Mouse (Mus musculus) intestine, embryonic 15.5 days (tissue): ENCODE results near the gene Wee1. TPM values are rescaled to one million over a fixed set of nuclear protein-coding genes. Genes with fewer than 3 reads are reported as not detected.
"Not testable (repeated sequence)": the region's sequence is repeated elsewhere in the genome, so short reads cannot be mapped to it uniquely, and the experiment has no call there.

Experiments used
- ATAC-seq: fragments of 200-750 bp; cut with Nextera tagmentation; 2 replicates; pipeline ENCODE4 v1.8.0; 2017; ENCODE audit warnings: moderate TSS enrichment, moderate library complexity
- H3K27ac ChIP-seq: fragments of 300-500 bp; sonication (generic); 2 replicates; pipeline ENCODE4 v1.5.1; 2015; ENCODE audit warnings: mild to moderate bottlenecking, inconsistent platforms
- H3K27me3 ChIP-seq: fragments of 300-500 bp; sonication (generic); replicated peaks from 2 replicates; pipeline ENCODE4 v1.6.1; 2015; ENCODE audit warnings: inconsistent platforms
- H3K36me3 ChIP-seq: fragments of 300-500 bp; sonication (generic); 2 replicates; pipeline ENCODE4 v1.6.1; 2015; ENCODE audit warnings: inconsistent platforms
- H3K4me1 ChIP-seq: fragments of 300-500 bp; sonication (generic); replicated peaks from 2 replicates; pipeline ENCODE4 v1.6.1; 2015; ENCODE audit warnings: inconsistent platforms
- H3K4me2 ChIP-seq: fragments of 300-500 bp; sonication (generic); replicated peaks from 2 replicates; pipeline ENCODE4 v1.6.1; 2015; ENCODE audit warnings: mild to moderate bottlenecking, inconsistent platforms
- H3K4me3 ChIP-seq: fragments of 300-500 bp; sonication (generic); replicated peaks from 2 replicates; pipeline ENCODE4 v1.5.1; 2015; ENCODE audit warnings: inconsistent platforms
- H3K9ac ChIP-seq: fragments of 300-500 bp; sonication (generic); 2 replicates; pipeline ENCODE4 v1.6.1; 2015; ENCODE audit warnings: inconsistent platforms
- H3K9me3 ChIP-seq: fragments of 300-500 bp; sonication (generic); 2 replicates; pipeline ENCODE4 v1.6.1; 2016; ENCODE audit warnings: inconsistent platforms
- WGBS: fragments of 180-500 bp; shearing (Covaris S2); methylation state at CpG from one replicate; pipeline ENCODE4 v1.1.7; 2015; 5-methylcytosine and 5-hydroxymethylcytosine counted together
- polyA plus RNA-seq: library from polyadenylated mRNA; unstranded; fragments of >200 nt; fragmentation: Nextera tagmentation; extraction: Ambion mirVana; gene quantifications from 2 replicates; pipeline ENCODE4 v1.2.1, GENCODE M21; 2015

Wee1 gene
- polyA plus RNA-seq, 1 experiment from 2014 or later: 31.1 TPM

DNA sequence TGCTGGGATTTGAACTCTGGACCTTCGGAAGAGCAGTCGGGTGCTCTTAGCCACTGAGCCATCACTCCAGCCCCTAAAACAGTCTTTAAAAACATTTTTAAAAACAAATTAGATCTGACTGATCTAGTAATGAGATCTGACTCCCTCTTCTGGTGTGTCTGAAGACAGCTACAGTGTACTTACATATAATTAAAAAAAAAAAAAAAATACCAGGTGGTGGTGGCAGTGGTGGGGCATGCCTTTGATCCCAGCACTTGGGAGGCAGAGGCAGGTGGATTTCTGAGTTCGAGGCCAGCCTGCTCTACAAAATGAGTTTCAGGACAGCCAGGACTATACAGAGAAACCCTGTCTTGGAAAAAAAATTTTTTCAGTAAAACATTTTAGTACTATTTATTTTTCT is 13.3 kb upstream of the Wee1 start:
- not testable (repeated sequence) for H3K27me3 ChIP-seq, ATAC-seq, H3K27ac ChIP-seq, H3K9ac ChIP-seq, H3K36me3 ChIP-seq, H3K9me3 ChIP-seq, H3K4me2 ChIP-seq, H3K4me3 ChIP-seq
- peaks cover 12% of the 10 kb centered on the region for H3K4me1 ChIP-seq
- WGBS: 89% methylated on average over 3 of the region's 3 CpGs

- Histone ChIP-seq H3K36me3 (no peaks in the 10 kb centered on the region), H3K27me3 (no peaks in the 10 kb centered on the region), H3K9me3 (no peaks in the 10 kb centered on the region), H3K4me3 (no peak overlapping the region), H3K27ac (peak overlapping the region; percentile 67), H3K9ac (no peak overlapping the region), H3K4me2 (peak overlapping the region; percentile 45), H3K4me1 (peaks cover 12% of the 10 kb centered on the region)
- ATAC-seq: peak; percentile 81
- WGBS: 7% methylated on average over 11 of the region's 11 CpGs
Observed at GRCm38 (mm10) chr7:110108967-110109610, 12.8 kb upstream of the Wee1 start.

GRCm38 (mm10) chr7:110110061-110110656 is 11.7 kb upstream of the Wee1 start:
- no peak for ATAC-seq

DNA sequence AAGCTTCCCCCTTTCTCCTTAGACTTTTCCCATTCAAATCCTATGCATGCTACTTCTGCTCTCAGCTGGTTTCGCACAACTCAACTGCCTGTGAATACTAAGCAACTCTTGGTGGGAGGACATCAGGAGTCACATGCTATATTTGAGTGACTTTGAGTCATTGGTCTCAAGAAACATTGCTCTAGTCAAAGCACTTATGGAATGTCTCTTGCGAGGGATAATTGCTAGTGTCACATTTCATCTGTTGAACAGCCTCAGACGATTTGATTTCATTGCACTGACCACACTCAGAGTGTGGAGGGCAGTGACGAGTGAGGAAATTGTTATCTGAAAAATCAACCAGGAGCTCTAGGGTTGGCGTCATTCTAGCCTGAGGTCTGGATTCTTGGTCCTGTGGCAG is 7.1 kb upstream of the Wee1 start:
- no peak for ATAC-seq
- Histone ChIP-seq H3K27me3 (no peaks in the 10 kb centered on the region), H3K27ac (no peak overlapping the region), H3K36me3 (no peaks in the 10 kb centered on the region), H3K4me1 (0 out of 2 replicates have a peak, but pooled peaks cover 5% of the 10 kb centered on the region), H3K4me2 (no peak overlapping the region), H3K4me3 (no peak overlapping the region), H3K9ac (no peak overlapping the region), H3K9me3 (no peaks in the 10 kb centered on the region)
- WGBS: 43% methylated on average over 5 of the region's 5 CpGs

More at GRCm38 (mm10) chr7:110110061-110110656, 11.7 kb upstream of the Wee1 start:
- Histone ChIP-seq H3K36me3 (no peaks in the 10 kb centered on the region), H3K4me1 (peaks cover 12% of the 10 kb centered on the region), H3K4me3 (no peak overlapping the region), H3K9me3 (no peaks in the 10 kb centered on the region), H3K4me2 (no peak overlapping the region), H3K27me3 (no peaks in the 10 kb centered on the region), H3K27ac (peak overlapping the region; percentile 33; the same call in 1 of the 2 replicates), H3K9ac (no peak overlapping the region)
- 20% methylated on average over 4 of the region's 4 CpGs for WGBS

DNA sequence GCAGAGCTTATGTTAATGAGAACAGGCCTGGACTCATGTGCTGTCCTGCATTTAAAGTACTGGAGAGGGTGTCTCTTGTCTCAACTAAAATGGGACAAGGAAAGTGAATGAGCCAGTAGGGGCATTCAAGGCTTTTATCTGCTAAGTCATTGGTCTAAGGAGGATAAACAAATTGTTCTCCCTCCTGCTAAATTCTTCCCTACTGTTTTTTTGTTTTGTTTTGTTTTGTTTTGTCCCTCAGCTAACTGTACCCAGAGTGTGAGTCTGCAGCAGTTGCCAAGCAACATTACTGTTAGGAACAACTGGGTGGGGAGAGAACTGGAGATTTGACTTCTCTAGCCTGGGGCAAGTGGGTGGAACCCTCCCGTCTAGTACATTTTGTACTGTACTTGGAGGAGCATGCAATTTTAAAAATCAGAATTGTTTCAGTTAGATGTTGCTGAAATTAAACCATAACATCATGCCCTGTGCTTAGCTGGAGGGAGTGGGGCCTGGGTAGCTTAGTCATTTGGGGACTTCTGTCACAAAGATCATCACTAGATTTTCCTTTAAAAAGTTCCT is 5.0 kb upstream of the Wee1 start:
- 0 out of 2 replicates have a peak, but pooled peaks cover 4% of the 10 kb centered on the region for H3K4me1 ChIP-seq
- H3K36me3 ChIP-seq: no peaks in the 10 kb centered on the region
- no peak overlapping the region for H3K4me2 ChIP-seq
- no peak overlapping the region for H3K4me3 ChIP-seq
- no peaks in the 10 kb centered on the region for H3K9me3 ChIP-seq
- no peaks in the 10 kb centered on the region for H3K27me3 ChIP-seq
- H3K27ac ChIP-seq: no peak overlapping the region
- no peak overlapping the region for H3K9ac ChIP-seq
- ATAC-seq: no peak
- WGBS: 45% methylated on average over 1 of the region's 1 CpGs

DNA sequence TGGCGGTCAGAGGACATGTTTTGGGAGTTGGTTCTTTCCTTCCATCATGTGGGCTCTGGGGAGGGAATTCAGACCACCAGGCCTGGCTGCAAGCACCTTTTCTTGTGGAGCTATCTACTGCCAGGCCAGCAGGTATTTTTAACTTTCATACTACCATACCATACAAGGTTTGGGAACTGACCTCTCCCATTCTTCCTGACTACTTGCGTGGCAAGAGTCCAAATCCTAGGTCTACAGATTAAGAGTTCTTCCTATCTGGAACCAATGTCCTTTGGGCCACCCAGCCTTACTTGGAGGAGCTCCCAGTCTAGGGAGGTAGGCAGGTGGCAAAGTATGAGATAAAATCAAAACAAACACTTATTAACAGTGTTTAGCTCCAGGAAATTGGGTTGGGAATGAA is 3.4 kb upstream of the Wee1 start:
- WGBS: 84% methylated on average over 2 of the region's 2 CpGs
- H3K36me3 ChIP-seq: no peaks in the 10 kb centered on the region
- H3K4me2 ChIP-seq: no peak overlapping the region
- H3K9me3 ChIP-seq: no peaks in the 10 kb centered on the region
- H3K27me3 ChIP-seq: no peaks in the 10 kb centered on the region
- H3K9ac ChIP-seq: no peak overlapping the region
- H3K27ac ChIP-seq: no peak overlapping the region
- ATAC-seq: no peak
- H3K4me1 ChIP-seq: 0 out of 2 replicates have a peak, but pooled peaks cover 4% of the 10 kb centered on the region
- no peak overlapping the region for H3K4me3 ChIP-seq

- 69% methylated on average over 2 of the region's 2 CpGs for WGBS
Observed at GRCm38 (mm10) chr7:110120157-110120784, 1.6 kb upstream of the Wee1 start.

DNA sequence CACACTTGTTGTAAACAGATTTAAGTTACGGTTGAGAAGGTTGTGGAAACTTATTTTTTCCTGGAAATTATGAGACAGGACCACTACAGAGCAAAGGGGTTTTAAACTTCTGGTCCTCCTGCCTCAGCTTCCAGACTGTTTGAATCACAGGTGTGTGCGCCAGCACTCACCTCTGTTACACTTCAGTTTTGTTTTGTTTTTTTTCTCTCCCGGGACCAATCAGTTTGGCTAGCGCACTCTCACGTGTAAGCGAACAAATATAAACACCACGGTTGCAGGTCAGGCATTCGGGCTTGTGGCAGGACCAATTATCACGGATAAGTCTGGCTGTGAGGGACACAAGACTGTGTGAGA is 707 bp upstream of the Wee1 start:
- Histone ChIP-seq H3K27ac (peak overlapping the region; percentile 91), H3K9ac (peak overlapping the region; percentile 70), H3K9me3 (no peaks in the 10 kb centered on the region), H3K27me3 (no peaks in the 10 kb centered on the region), H3K4me1 (peaks cover 7% of the 10 kb centered on the region; the same call in 1 of the 2 replicates), H3K4me3 (peak overlapping the region; percentile 99), H3K36me3 (no peaks in the 10 kb centered on the region), H3K4me2 (peak overlapping the region; percentile 72)
- 1% methylated on average over 9 of the region's 9 CpGs for WGBS
- ATAC-seq: no peak

More at GRCm38 (mm10) chr7:110120157-110120784, 1.6 kb upstream of the Wee1 start:
- Histone ChIP-seq H3K4me3 (no peak overlapping the region), H3K27me3 (no peaks in the 10 kb centered on the region), H3K4me2 (peak overlapping the region; percentile 72), H3K9me3 (no peaks in the 10 kb centered on the region), H3K27ac (no peak overlapping the region), H3K36me3 (no peaks in the 10 kb centered on the region), H3K9ac (no peak overlapping the region), H3K4me1 (peaks cover 7% of the 10 kb centered on the region; the same call in 1 of the 2 replicates)
- no peak for ATAC-seq

- H3K4me1 ChIP-seq: peaks cover 9% of the 10 kb centered on the region; the same call in 1 of the 2 replicates
- H3K9ac ChIP-seq: peak overlapping the region; percentile 95
- peaks cover 5% of the 10 kb centered on the region; the same call in 1 of the 2 replicates for H3K36me3 ChIP-seq
- no peaks in the 10 kb centered on the region for H3K9me3 ChIP-seq
- peak overlapping the region; percentile 99 for H3K4me3 ChIP-seq
- 0% methylated on average over 27 of the region's 27 CpGs for WGBS
- ATAC-seq: no peak; the same call in 1 of the 2 replicates
- peak overlapping the region; percentile 95 for H3K27ac ChIP-seq
- no peaks in the 10 kb centered on the region for H3K27me3 ChIP-seq
- H3K4me2 ChIP-seq: peak overlapping the region; percentile 64
Observed at GRCm38 (mm10) chr7:110122289-110122564, 381 bp downstream of the Wee1 start.

- WGBS: under 1% methylated on average over 73 of the region's 74 CpGs
- peak overlapping the region; percentile 95 for H3K27ac ChIP-seq
- H3K9ac ChIP-seq: peak overlapping the region; percentile 95
- no peaks in the 10 kb centered on the region for H3K27me3 ChIP-seq
- ATAC-seq: peak; percentile 5
- H3K4me2 ChIP-seq: peak overlapping the region; percentile 64
- H3K9me3 ChIP-seq: no peaks in the 10 kb centered on the region
- peaks cover 6% of the 10 kb centered on the region; the same call in 1 of the 2 replicates for H3K36me3 ChIP-seq
- peak overlapping the region; percentile 99 for H3K4me3 ChIP-seq
- peaks cover 9% of the 10 kb centered on the region; the same call in 1 of the 2 replicates for H3K4me1 ChIP-seq
Observed at GRCm38 (mm10) chr7:110122565-110123422, 948 bp downstream of the Wee1 start.

DNA sequence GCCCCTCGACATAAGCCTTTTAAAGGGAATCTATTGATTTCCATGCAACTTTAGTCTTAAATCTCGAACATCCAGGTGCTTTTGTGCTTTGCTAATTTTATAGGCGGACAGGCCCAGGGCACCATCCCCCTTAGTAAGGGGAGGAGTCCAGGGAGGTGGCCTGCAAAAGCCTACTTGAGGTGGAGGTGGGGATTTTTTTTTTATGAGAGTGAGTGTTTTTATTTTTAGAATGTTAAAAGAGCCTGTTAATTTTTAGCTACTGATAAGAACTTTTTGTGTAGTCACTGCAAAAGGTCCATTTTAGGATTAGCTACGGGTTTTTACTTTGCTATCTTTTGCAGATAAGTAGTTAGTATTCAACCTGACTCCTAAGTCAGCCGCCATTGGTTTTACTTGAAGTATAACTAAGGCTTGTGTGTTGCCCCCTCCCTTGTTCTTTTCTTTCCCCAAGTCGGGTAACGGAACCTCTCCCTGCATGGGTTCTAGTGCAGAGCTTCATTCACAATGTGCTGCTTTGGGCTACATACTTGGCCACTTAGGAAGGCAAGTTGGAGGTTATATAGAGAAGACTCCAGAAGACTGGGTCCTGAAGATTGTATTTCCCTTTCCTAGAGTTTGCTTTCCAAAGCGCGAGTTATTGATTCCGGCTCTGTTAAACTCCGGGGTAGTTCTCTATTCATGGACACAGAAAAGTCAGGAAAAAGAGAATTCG is 2.2 kb downstream of the Wee1 start:
- Histone ChIP-seq H3K27ac (peak overlapping the region; percentile 41; the same call in 1 of the 2 replicates), H3K9me3 (no peaks in the 10 kb centered on the region), H3K9ac (peak overlapping the region; percentile 95), H3K4me2 (peak overlapping the region; percentile 64), H3K4me3 (peak overlapping the region; percentile 99), H3K27me3 (no peaks in the 10 kb centered on the region), H3K4me1 (peaks cover 9% of the 10 kb centered on the region; the same call in 1 of the 2 replicates), H3K36me3 (peaks cover 6% of the 10 kb centered on the region; the same call in 1 of the 2 replicates)
- ATAC-seq: no peak
- 39% methylated on average over 12 of the region's 12 CpGs for WGBS
